Mouse (Mus musculus) hindbrain, embryonic 16.5 days (tissue): Measurements from ENCODE around the gene Trim6. TPM values are rescaled to one million over a fixed set of nuclear protein-coding genes. Genes with fewer than 3 reads are reported as not detected.
"Not testable (repeated sequence)": the region's sequence is repeated elsewhere in the genome, so short reads cannot be mapped to it uniquely, and the experiment has no call there.

Experiments
- ATAC-seq: fragments of 200-750 bp; cut with Nextera tagmentation; 2 replicates; pipeline ENCODE4 v1.8.0; 2017; ENCODE audit warnings: moderate TSS enrichment, moderate library complexity
- H3K27ac ChIP-seq: fragments of 300-500 bp; sonication (generic); 2 replicates; pipeline ENCODE4 v1.5.1; 2014; ENCODE audit warnings: low read depth, mild to moderate bottlenecking, control low read depth, low read length, moderate library complexity
- H3K27me3 ChIP-seq: fragments of 300-500 bp; sonication (generic); replicated peaks from 2 replicates; pipeline ENCODE4 v1.6.1; 2014; ENCODE audit warnings: low read length; ENCODE audit not compliant: control insufficient read depth, insufficient read depth
- H3K36me3 ChIP-seq: fragments of 300-500 bp; sonication (generic); 2 replicates; pipeline ENCODE4 v1.6.1; 2014; ENCODE audit warnings: mild to moderate bottlenecking, low read length, moderate library complexity, mixed read lengths; ENCODE audit not compliant: control insufficient read depth, insufficient read depth
- H3K4me1 ChIP-seq: fragments of 300-500 bp; sonication (generic); 2 replicates; pipeline ENCODE4 v1.6.1; 2014; ENCODE audit warnings: low read depth, low read length; ENCODE audit not compliant: control insufficient read depth, insufficient read depth
- H3K4me2 ChIP-seq: fragments of 300-500 bp; sonication (generic); 2 replicates; pipeline ENCODE4 v1.6.1; 2014; ENCODE audit warnings: mild to moderate bottlenecking, low read length, control low read depth, moderate library complexity
- H3K4me3 ChIP-seq: fragments of 300-500 bp; sonication (generic); 2 replicates; pipeline ENCODE4 v1.5.1; 2014; ENCODE audit warnings: mild to moderate bottlenecking, low read length, control low read depth, moderate library complexity
- H3K9ac ChIP-seq: fragments of 300-500 bp; sonication (generic); 2 replicates; pipeline ENCODE4 v1.6.1; 2014; ENCODE audit warnings: low read depth, mild to moderate bottlenecking, control low read depth, low read length, moderate library complexity
- H3K9me3 ChIP-seq: fragments of 300-500 bp; sonication (generic); 2 replicates; pipeline ENCODE4 v1.6.1; 2014; ENCODE audit warnings: mild to moderate bottlenecking, low read length, moderate library complexity; ENCODE audit not compliant: control insufficient read depth
- WGBS: fragments of 180-500 bp; shearing (Covaris S2); extraction: QIAGEN DNeasy Blood & Tissue Kit; methylation state at CpG from one replicate; pipeline ENCODE4 v1.1.7; 2014; 5-methylcytosine and 5-hydroxymethylcytosine counted together
- polyA plus RNA-seq: library from polyadenylated mRNA; unstranded; fragments of >200 nt; fragmentation: Nextera tagmentation; extraction: Ambion mirVana; gene quantifications from 2 replicates; pipeline ENCODE4 v1.2.1, GENCODE M21; 2015

Trim6 gene
- polyA plus RNA-seq, 1 experiment from 2014 or later, result 0.41 TPM

DNA sequence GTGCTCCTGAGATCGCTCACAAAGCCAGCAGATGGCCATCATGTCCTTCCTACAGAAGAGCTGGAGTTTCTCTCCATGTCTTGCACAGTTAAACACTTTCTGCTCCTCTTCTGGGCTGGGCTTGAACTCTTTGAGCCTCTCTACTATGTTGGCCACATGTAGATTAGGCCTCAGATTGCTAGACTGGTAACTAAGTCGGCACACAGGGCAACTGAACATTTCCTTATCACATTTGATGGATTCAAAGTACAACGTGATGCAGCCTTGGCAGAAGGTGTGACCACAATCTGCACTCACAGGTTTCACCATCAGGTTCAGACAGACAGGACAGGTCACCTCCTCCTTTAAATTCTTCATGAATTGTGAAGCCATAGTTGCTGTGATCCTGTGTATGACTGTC lies 60.8 kb downstream of the Trim6 start:
- H3K4me1 ChIP-seq, H3K4me3 ChIP-seq, H3K36me3 ChIP-seq, H3K27ac ChIP-seq, H3K27me3 ChIP-seq, H3K4me2 ChIP-seq, H3K9me3 ChIP-seq, H3K9ac ChIP-seq, ATAC-seq: not testable (repeated sequence)
- WGBS, result 86% methylated on average over 3 of the region's 3 CpGs

Other genes with a start within 250 kb of the Trim6 start
- not detected in 2 replicates for gene Olfr635, start 247.6 kb upstream of the Trim6 start, polyA plus RNA-seq
- gene Olfr638, start 220.0 kb upstream of the Trim6 start, polyA plus RNA-seq, result not detected in 2 replicates
- gene Olfr639, start 201.5 kb upstream of the Trim6 start, polyA plus RNA-seq, result 0.03 TPM in 1 of 2 replicates, not detected in the other
- gene Olfr640, start 193.2 kb upstream of the Trim6 start, polyA plus RNA-seq, result not detected in 2 replicates
- gene Olfr641, start 183.3 kb upstream of the Trim6 start, polyA plus RNA-seq, result not detected in 2 replicates
- gene Olfr642, start 166.1 kb upstream of the Trim6 start, polyA plus RNA-seq, result not detected in 2 replicates
- gene 4930516K23Rik, start 157.3 kb upstream of the Trim6 start, polyA plus RNA-seq, result not detected in 2 replicates
- not detected in 2 replicates for gene Olfr644, start 146.9 kb upstream of the Trim6 start, polyA plus RNA-seq
- not detected in 2 replicates for gene Olfr645, start 133.3 kb upstream of the Trim6 start, polyA plus RNA-seq
- gene Olfr646, start 113.9 kb upstream of the Trim6 start, polyA plus RNA-seq, result not detected in 2 replicates
- not detected in 2 replicates for gene Ubqln5, start 89.0 kb upstream of the Trim6 start, polyA plus RNA-seq
- not detected in 2 replicates for gene Olfr643, start 81.4 kb upstream of the Trim6 start, polyA plus RNA-seq
- gene Ubqln3, start 75.5 kb upstream of the Trim6 start, polyA plus RNA-seq, result not detected in 2 replicates
- gene Ubqlnl, start 68.2 kb upstream of the Trim6 start, polyA plus RNA-seq, result not detected in 2 replicates
- not detected in 2 replicates for gene Olfm5, start 54.0 kb upstream of the Trim6 start, polyA plus RNA-seq
- gene Olfr648, start 35.4 kb upstream of the Trim6 start, polyA plus RNA-seq, result 0.45 and 0.54 TPM in 2 replicates
- gene Olfr649, start 22.8 kb upstream of the Trim6 start, polyA plus RNA-seq, result not detected in 2 replicates
- 0.97 and 1.2 TPM in 2 replicates for gene Trim34a, start 25.7 kb downstream of the Trim6 start, polyA plus RNA-seq
- gene Trim5, start 69.3 kb downstream of the Trim6 start, polyA plus RNA-seq, result 0.21 and 0.24 TPM in 2 replicates
- gene Trim12a, start 96.7 kb downstream of the Trim6 start, polyA plus RNA-seq, result 1.7 and 2.1 TPM in 2 replicates
- gene Trim34b, start 110.7 kb downstream of the Trim6 start, polyA plus RNA-seq, result not detected in 2 replicates
- 1.2 and 1.4 TPM in 2 replicates for gene Trim12c, start 134.6 kb downstream of the Trim6 start, polyA plus RNA-seq
- not detected in 2 replicates for gene Trim30b, start 151.1 kb downstream of the Trim6 start, polyA plus RNA-seq
- gene Trim30c, start 182.0 kb downstream of the Trim6 start, polyA plus RNA-seq, result 0.09 and 0.14 TPM in 2 replicates
- gene Trim30a, start 246.4 kb downstream of the Trim6 start, polyA plus RNA-seq, result 0.48 and 0.61 TPM in 2 replicates